9 mouse cellular contexts compared by ENCODE assay signal in genomic region chrX:37167085-37167484, GRCm38 (mm10). TPM values are rescaled to one million over a fixed set of nuclear protein-coding genes. Genes with fewer than 3 reads are reported as not detected.
DNase-seq lines count a peak whose midpoint lies in the region.
"Had no signal": no experiment of that assay in that cellular context is flagged by ENCODE, and none has a peak within 500 bp of the region (broad histone marks: within the 10 kb centered on the region; RNA-seq: fewer than 3 reads in every experiment).

No protein-coding gene starts in this region.

- peak; percentile 44 to 55 for DNase-seq in heart, adult 18-20 months
- DNase-seq in heart, adult 11 months = no peak
- DNase-seq in urinary bladder, postnatal 25 days (ENCODE audit: low spot score) = peak; percentile 12
- DNase-seq in urinary bladder, adult 2 months (ENCODE audit: low spot score) = no peak
- peak; percentile 75 for DNase-seq in embryo, embryonic 10.5 days (ENCODE audit: low spot score)
- peak; percentile 48 to 53 for DNase-seq in kidney, postnatal 36 days
- DNase-seq in retina, embryonic 14.5 days (ENCODE audit: low spot score) = peak; percentile 67
- no peak for DNase-seq in gastrocnemius, postnatal 10 days

RNA-seq across cellular contexts. Expression of gene Akap14, which starts 1.6 kb away (rescaled TPM):
- total RNA-seq in heart, adult 18-20 months (2021) = not detected
- not detected in 2 replicates for polyA plus RNA-seq in urinary bladder, adult 2 months (2012; rRNA removed)
- total RNA-seq in gastrocnemius, postnatal 10 days (2021) = not detected
- total RNA-seq: left cerebral cortex, postnatal 25 days had no signal

RNA-seq across cellular contexts. Expression of gene Ndufa1, which starts 23.9 kb away (rescaled TPM):
- total RNA-seq in heart, adult 18-20 months (2021) = 100 to 1,000 TPM; 829 to 884 TPM
- 400 and 528 TPM in 2 replicates for polyA plus RNA-seq in urinary bladder, adult 2 months (2012; rRNA removed)
- 100 to 1,000 TPM; 318 to 357 TPM for total RNA-seq in gastrocnemius, postnatal 10 days (2021)

RNA-seq across cellular contexts. Expression of gene Rnf113a1, which starts 24.0 kb away (rescaled TPM):
- total RNA-seq in heart, adult 18-20 months (2021) = 1 to 10 TPM; 1.4 to 1.6 TPM
- 5.9 and 7.4 TPM in 2 replicates for polyA plus RNA-seq in urinary bladder, adult 2 months (2012; rRNA removed)
- total RNA-seq in gastrocnemius, postnatal 10 days (2021) = 1 to 10 TPM; 2.8 to 2.9 TPM

RNA-seq across cellular contexts. Expression of gene Nkap, which starts 40.5 kb away (rescaled TPM):
- 10 to 100 TPM in 1 of 2 experiments, 1 to 10 TPM in 1; 9.8 to 11.6 TPM for total RNA-seq in heart, adult 18-20 months (2021)
- 4.2 and 5.3 TPM in 2 replicates for polyA plus RNA-seq in urinary bladder, adult 2 months (2012; rRNA removed)
- total RNA-seq in gastrocnemius, postnatal 10 days (2021) = 10 to 100 TPM in 1 of 2 experiments, 1 to 10 TPM in 1; 9.7 to 10.3 TPM

RNA-seq across cellular contexts. Expression of gene Gm9, which starts 43.8 kb away (rescaled TPM):
- total RNA-seq in heart, adult 18-20 months (2021) = not detected
- not detected in 2 replicates for polyA plus RNA-seq in urinary bladder, adult 2 months (2012; rRNA removed)
- not detected for total RNA-seq in gastrocnemius, postnatal 10 days (2021)
- total RNA-seq: left cerebral cortex, postnatal 25 days had no signal

Comparison
In these comparisons a context has a peak if more than half of its experiments do, and no peak if none do; other contexts are left out.
1. DNase-seq: peak in heart, adult 18-20 months (2 of 2), urinary bladder, postnatal 25 days (single experiment), embryo, embryonic 10.5 days (single experiment), kidney, postnatal 36 days (2 of 2) and retina, embryonic 14.5 days (single experiment); none in heart, adult 11 months (single experiment), urinary bladder, adult 2 months (single experiment) and gastrocnemius, postnatal 10 days (single experiment).